Mouse (Mus musculus) lung, postnatal 10 days (tissue): ENCODE results near the gene Mettl8.

Experiments used
- DNase-seq: peaks from one replicate; pipeline ENCODE4 v3.0.0; 2021

Gene Mettl8

GRCm38 (mm10) chr2:71033014-71033413 is 22.4 kb downstream of the Mettl8 start:
- peak; percentile 25 for DNase-seq

GRCm38 (mm10) chr2:71031973-71032794 is 23.2 kb downstream of the Mettl8 start:
- no peak for DNase-seq

- no peak for DNase-seq
These were observed 24.7 kb downstream of the Mettl8 start for GRCm38 (mm10) chr2:71030663-71031062.

GRCm38 (mm10) chr2:71027631-71028030 is 27.8 kb downstream of the Mettl8 start:
- no peak for DNase-seq

- DNase-seq: peak; percentile 20
These were observed 28.6 kb downstream of the Mettl8 start for GRCm38 (mm10) chr2:71026787-71027186.

- no peak for DNase-seq
These were observed 29.6 kb downstream of the Mettl8 start for GRCm38 (mm10) chr2:71025576-71026315.

GRCm38 (mm10) chr2:71023986-71024385 is 31.4 kb downstream of the Mettl8 start:
- no peak for DNase-seq

GRCm38 (mm10) chr2:71022991-71023390 is 32.4 kb downstream of the Mettl8 start:
- DNase-seq: no peak

GRCm38 (mm10) chr2:71020674-71021073 is 34.7 kb downstream of the Mettl8 start:
- no peak for DNase-seq

- no peak for DNase-seq
These were observed 35.5 kb downstream of the Mettl8 start for GRCm38 (mm10) chr2:71019704-71020375.

- DNase-seq: no peak
These were observed 36.1 kb downstream of the Mettl8 start for GRCm38 (mm10) chr2:71019277-71019676.

- no peak for DNase-seq
These were observed 41.9 kb downstream of the Mettl8 start for GRCm38 (mm10) chr2:71013521-71013920.

- DNase-seq: no peak
These were observed 43.6 kb downstream of the Mettl8 start for GRCm38 (mm10) chr2:71011816-71012215.

GRCm38 (mm10) chr2:71004354-71004753 is 51.0 kb downstream of the Mettl8 start:
- no peak for DNase-seq

- DNase-seq: no peak
These were observed 52.9 kb downstream of the Mettl8 start for GRCm38 (mm10) chr2:71002509-71002908.

- no peak for DNase-seq
These were observed 56.6 kb downstream of the Mettl8 start for GRCm38 (mm10) chr2:70998771-70999170.

- DNase-seq: no peak
These were observed 58.9 kb downstream of the Mettl8 start for GRCm38 (mm10) chr2:70996438-70996837.

- DNase-seq: no peak
These were observed 59.5 kb downstream of the Mettl8 start for GRCm38 (mm10) chr2:70995900-70996299.

- no peak for DNase-seq
These were observed 61.6 kb downstream of the Mettl8 start for GRCm38 (mm10) chr2:70993740-70994139.

GRCm38 (mm10) chr2:70992715-70993114 is 62.7 kb downstream of the Mettl8 start:
- DNase-seq: no peak

GRCm38 (mm10) chr2:70990196-70990595 is 65.2 kb downstream of the Mettl8 start:
- DNase-seq: peak; percentile 64

- no peak for DNase-seq
These were observed 65.9 kb downstream of the Mettl8 start for GRCm38 (mm10) chr2:70989201-70990191.
